Mouse (Mus musculus) cerebellum, adult 9-11 months (tissue): Measurements from ENCODE around the gene Lpp.

ENCODE experiments used
- DNase-seq: peaks from one replicate; pipeline ENCODE4 v3.0.0; 2022

The Lpp gene

GRCm38 (mm10) chr16:24947485-24947884 is 554.2 kb downstream of the Lpp start:
- no peak for DNase-seq

- no peak for DNase-seq
These were observed 554.9 kb downstream of the Lpp start for GRCm38 (mm10) chr16:24948091-24948690.

GRCm38 (mm10) chr16:24949265-24949664 is 556.0 kb downstream of the Lpp start:
- no peak for DNase-seq

GRCm38 (mm10) chr16:24950112-24950743 is 556.9 kb downstream of the Lpp start:
- no peak for DNase-seq

GRCm38 (mm10) chr16:24951909-24952308 is 558.6 kb downstream of the Lpp start:
- no peak for DNase-seq

- no peak for DNase-seq
These were observed 561.7 kb downstream of the Lpp start for GRCm38 (mm10) chr16:24955054-24955453.

GRCm38 (mm10) chr16:24958661-24959060 is 565.4 kb downstream of the Lpp start:
- no peak for DNase-seq

- no peak for DNase-seq
These were observed 567.8 kb downstream of the Lpp start for GRCm38 (mm10) chr16:24960901-24961806.

- DNase-seq, result no peak
These were observed 571.0 kb downstream of the Lpp start for GRCm38 (mm10) chr16:24964311-24964710.

GRCm38 (mm10) chr16:24965091-24965490 is 571.8 kb downstream of the Lpp start:
- DNase-seq, result no peak

GRCm38 (mm10) chr16:24966460-24966859 is 573.2 kb downstream of the Lpp start:
- DNase-seq, result no peak

- DNase-seq, result no peak
These were observed 579.8 kb downstream of the Lpp start for GRCm38 (mm10) chr16:24973009-24973631.

- DNase-seq, result no peak
These were observed 584.5 kb downstream of the Lpp start for GRCm38 (mm10) chr16:24977771-24978170.

- no peak for DNase-seq
These were observed 584.9 kb downstream of the Lpp start for GRCm38 (mm10) chr16:24978226-24978625.

- DNase-seq, result no peak
These were observed 586.1 kb downstream of the Lpp start for GRCm38 (mm10) chr16:24979391-24979790.

- no peak for DNase-seq
These were observed 589.5 kb downstream of the Lpp start for GRCm38 (mm10) chr16:24982828-24983227.

GRCm38 (mm10) chr16:24990331-24990730 is 597.0 kb downstream of the Lpp start:
- no peak for DNase-seq

- DNase-seq, result peak; percentile 70
These were observed 597.8 kb downstream of the Lpp start for GRCm38 (mm10) chr16:24991059-24991541.

GRCm38 (mm10) chr16:24991995-24992394 is 598.7 kb downstream of the Lpp start:
- no peak for DNase-seq

- DNase-seq, result no peak
These were observed 599.2 kb downstream of the Lpp start for GRCm38 (mm10) chr16:24992494-24992893.

GRCm38 (mm10) chr16:25010980-25011877 is 617.9 kb downstream of the Lpp start:
- no peak for DNase-seq

GRCm38 (mm10) chr16:25012938-25013337 is 619.6 kb downstream of the Lpp start:
- no peak for DNase-seq
